In genomic region chr11:24983060-24983629, GRCm38 (mm10) we compare ENCODE assay signal across 24 mouse cellular contexts.
DNase-seq lines count a peak whose midpoint lies in the region; ATAC-seq and TF ChIP-seq lines count a peak whose summit lies in the region.
"Had no signal": no experiment of that assay in that cellular context is flagged by ENCODE, and none has a peak within 500 bp of the region (broad histone marks: within the 10 kb centered on the region; RNA-seq: fewer than 3 reads in every experiment).

No protein-coding gene starts in this region.

- no peak for TF ChIP-seq CTCF in forebrain, postnatal 0 days (IDR thresholded peaks at IDR 0.05; ENCODE audit: low read depth)

- ATAC-seq in forebrain, embryonic 13.5 days, result peak; percentile 56; the same call in 1 of the 2 replicates
- ATAC-seq in forebrain, postnatal 0 days, result no peak
- 0 out of 2 replicates have a peak, but pooled peaks have one; percentile 30 for ATAC-seq in midbrain, embryonic 12.5 days (ENCODE audit: low FRiP score, low read depth)
- peak; percentile 64 for ATAC-seq in midbrain, embryonic 14.5 days (ENCODE audit: low FRiP score, low TSS enrichment)
- ATAC-seq in neural tube, embryonic 15.5 days (ENCODE audit: low FRiP score), result peak; percentile 60

- no peaks in the 10 kb centered on the region for H3K27me3 ChIP-seq in forebrain, embryonic 13.5 days
- no peaks in the 10 kb centered on the region for H3K27me3 ChIP-seq in forebrain, postnatal 0 days (ENCODE audit: insufficient read depth, low read length)
- no peaks in the 10 kb centered on the region for H3K27me3 ChIP-seq in midbrain, embryonic 12.5 days
- no peaks in the 10 kb centered on the region for H3K27me3 ChIP-seq in midbrain, embryonic 10.5 days (ENCODE audit: low read depth, poor library complexity, severe bottlenecking)
- no peaks in the 10 kb centered on the region for H3K27me3 ChIP-seq in midbrain, embryonic 14.5 days (ENCODE audit: control insufficient read depth, insufficient read depth, low read length)
- no peaks in the 10 kb centered on the region for H3K27me3 ChIP-seq in neural tube, embryonic 15.5 days (replicated peaks)
- H3K27me3 ChIP-seq: embryonic facial prominence, embryonic 12.5 days; heart, embryonic 13.5 days; liver, embryonic 15.5 days; lung, embryonic 15.5 days; megakaryocyte, embryonic 14.5 days had no signal

- no peaks in the 10 kb centered on the region for H3K9me3 ChIP-seq in forebrain, embryonic 13.5 days (replicated peaks)
- H3K9me3 ChIP-seq in forebrain, postnatal 0 days (ENCODE audit: low read length), result no peaks in the 10 kb centered on the region
- H3K9me3 ChIP-seq in midbrain, embryonic 12.5 days, result no peaks in the 10 kb centered on the region
- H3K9me3 ChIP-seq in midbrain, embryonic 10.5 days (replicated peaks), result no peaks in the 10 kb centered on the region
- no peaks in the 10 kb centered on the region for H3K9me3 ChIP-seq in midbrain, embryonic 14.5 days (ENCODE audit: control insufficient read depth, low read length)
- H3K9me3 ChIP-seq in neural tube, embryonic 15.5 days (replicated peaks), result no peaks in the 10 kb centered on the region
- H3K9me3 ChIP-seq: embryonic facial prominence, embryonic 12.5 days; heart, embryonic 13.5 days; liver, embryonic 15.5 days; lung, embryonic 15.5 days; megakaryocyte, embryonic 14.5 days had no signal

- no peak overlapping the region for H3K4me3 ChIP-seq in forebrain, embryonic 13.5 days
- no peak overlapping the region for H3K4me3 ChIP-seq in forebrain, postnatal 0 days (ENCODE audit: low read depth, low read length)
- no peak overlapping the region for H3K4me3 ChIP-seq in midbrain, embryonic 12.5 days
- no peak overlapping the region for H3K4me3 ChIP-seq in midbrain, embryonic 10.5 days
- H3K4me3 ChIP-seq in midbrain, embryonic 14.5 days (replicated peaks; ENCODE audit: low read depth, low read length), result no peak overlapping the region
- H3K4me3 ChIP-seq in neural tube, embryonic 15.5 days (replicated peaks), result no peak overlapping the region
- H3K4me3 ChIP-seq: embryonic facial prominence, embryonic 12.5 days; heart, adult 2 months; heart, embryonic 13.5 days; left cerebral cortex, adult 2 months; liver, embryonic 15.5 days; lung, embryonic 15.5 days; megakaryocyte, embryonic 14.5 days had no signal

- H3K27ac ChIP-seq in forebrain, embryonic 13.5 days, result no peak overlapping the region
- H3K27ac ChIP-seq in forebrain, postnatal 0 days (ENCODE audit: low read depth, low read length), result no peak overlapping the region
- peak overlapping the region; percentile 11; the same call in 1 of the 2 replicates for H3K27ac ChIP-seq in midbrain, embryonic 12.5 days (replicated peaks)
- no peak overlapping the region for H3K27ac ChIP-seq in midbrain, embryonic 10.5 days (replicated peaks)
- peak overlapping the region; percentile 33; the same call in 1 of the 2 replicates for H3K27ac ChIP-seq in midbrain, embryonic 14.5 days (replicated peaks; ENCODE audit: low read depth, low read length)
- peak overlapping the region; percentile 52 for H3K27ac ChIP-seq in neural tube, embryonic 15.5 days (replicated peaks)
- H3K27ac ChIP-seq: embryonic facial prominence, embryonic 12.5 days; heart, adult 2 months; heart, embryonic 13.5 days; kidney, postnatal 0 days; left cerebral cortex, adult 2 months; liver, embryonic 15.5 days; lung, embryonic 15.5 days had no signal

- H3K36me3 ChIP-seq in forebrain, embryonic 13.5 days (ENCODE audit: poor library complexity, severe bottlenecking), result no peaks in the 10 kb centered on the region
- H3K36me3 ChIP-seq in forebrain, postnatal 0 days (ENCODE audit: insufficient read depth), result no peaks in the 10 kb centered on the region
- no peaks in the 10 kb centered on the region for H3K36me3 ChIP-seq in midbrain, embryonic 12.5 days
- no peaks in the 10 kb centered on the region for H3K36me3 ChIP-seq in midbrain, embryonic 10.5 days
- no peaks in the 10 kb centered on the region for H3K36me3 ChIP-seq in midbrain, embryonic 14.5 days (ENCODE audit: control insufficient read depth, insufficient read depth, low read length)
- no peaks in the 10 kb centered on the region for H3K36me3 ChIP-seq in neural tube, embryonic 15.5 days
- H3K36me3 ChIP-seq: embryonic facial prominence, embryonic 12.5 days; heart, embryonic 13.5 days; liver, embryonic 15.5 days; lung, embryonic 15.5 days had no signal

- H3K4me1 ChIP-seq in forebrain, embryonic 13.5 days, result peaks cover 32% of the 10 kb centered on the region
- H3K4me1 ChIP-seq in forebrain, postnatal 0 days (ENCODE audit: insufficient read depth), result no peaks in the 10 kb centered on the region; the same call in 1 of the 2 replicates
- H3K4me1 ChIP-seq in midbrain, embryonic 12.5 days, result no peaks in the 10 kb centered on the region; the same call in 1 of the 2 replicates
- peaks cover 5% of the 10 kb centered on the region; the same call in 1 of the 2 replicates for H3K4me1 ChIP-seq in midbrain, embryonic 10.5 days
- peaks cover 10% of the 10 kb centered on the region; the same call in 1 of the 2 replicates for H3K4me1 ChIP-seq in midbrain, embryonic 14.5 days (ENCODE audit: control insufficient read depth, insufficient read depth, low read length)
- H3K4me1 ChIP-seq in neural tube, embryonic 15.5 days, result peaks cover 20% of the 10 kb centered on the region
- H3K4me1 ChIP-seq: liver, embryonic 15.5 days; megakaryocyte, embryonic 14.5 days had no signal

- 48% methylated on average over 10 of the region's 10 CpGs for WGBS in forebrain, embryonic 13.5 days
- 40% methylated on average over 10 of the region's 10 CpGs for WGBS in forebrain, postnatal 0 days
- WGBS in midbrain, embryonic 12.5 days, result 57% methylated on average over 10 of the region's 10 CpGs
- 88% methylated on average over 10 of the region's 10 CpGs for WGBS in midbrain, embryonic 10.5 days
- 56% methylated on average over 10 of the region's 10 CpGs for WGBS in midbrain, embryonic 14.5 days
- 42% methylated on average over 10 of the region's 10 CpGs for WGBS in neural tube, embryonic 15.5 days

- H3K4me2 ChIP-seq in forebrain, embryonic 13.5 days, result no peak overlapping the region
- no peak overlapping the region for H3K4me2 ChIP-seq in forebrain, postnatal 0 days (ENCODE audit: low read depth)
- H3K4me2 ChIP-seq in midbrain, embryonic 12.5 days (replicated peaks), result no peak overlapping the region
- no peak overlapping the region for H3K4me2 ChIP-seq in midbrain, embryonic 14.5 days (ENCODE audit: low read length)
- 0 out of 2 replicates have a peak overlapping the region, but pooled peaks have one; percentile 7 for H3K4me2 ChIP-seq in neural tube, embryonic 15.5 days
- H3K4me2 ChIP-seq: embryonic facial prominence, embryonic 12.5 days; heart, embryonic 13.5 days; liver, embryonic 15.5 days; lung, embryonic 15.5 days had no signal

- DNase-seq in forebrain, postnatal 0 days, result no peak
- DNase-seq in midbrain, embryonic 10.5 days (ENCODE audit: low spot score), result no peak
- DNase-seq in midbrain, embryonic 14.5 days, result peak; percentile 46
- no peak for DNase-seq in layer of hippocampus, adult 11-12 months (ENCODE audit: low spot score)
- DNase-seq: adrenal gland, postnatal 36 days; cerebellum, adult 11 months; cerebellum, adult 9-11 months; gastrocnemius, postnatal 36 days; heart, adult 2 months; heart, postnatal 14 days; kidney, adult 11 months; liver; lung, postnatal 36 days; thymus, postnatal 25 days had no signal

- no peak overlapping the region for H3K9ac ChIP-seq in forebrain, embryonic 13.5 days
- H3K9ac ChIP-seq in forebrain, postnatal 0 days, result no peak overlapping the region
- no peak overlapping the region for H3K9ac ChIP-seq in midbrain, embryonic 12.5 days (replicated peaks)
- H3K9ac ChIP-seq in midbrain, embryonic 14.5 days (replicated peaks; ENCODE audit: low read length), result no peak overlapping the region
- H3K9ac ChIP-seq in neural tube, embryonic 15.5 days (replicated peaks), result no peak overlapping the region
- H3K9ac ChIP-seq: embryonic facial prominence, embryonic 12.5 days; heart, embryonic 13.5 days; liver, embryonic 15.5 days; lung, embryonic 15.5 days had no signal

Comparison
In these comparisons a context has a peak if more than half of its experiments do, and no peak if none do; other contexts are left out.
1. H3K27ac ChIP-seq: peak in midbrain, embryonic 12.5 days (single experiment), midbrain, embryonic 14.5 days (single experiment) and neural tube, embryonic 15.5 days (single experiment); none in forebrain, embryonic 13.5 days (single experiment), forebrain, postnatal 0 days (single experiment) and midbrain, embryonic 10.5 days (single experiment).